Mouse (Mus musculus) limb, embryonic 10.5 days (tissue): ENCODE data around the gene Hecw2. TPM values are rescaled to one million over a fixed set of nuclear protein-coding genes. Genes with fewer than 3 reads are reported as not detected.
A peak's percentile ranks its signal among the peaks of the same experiment; 100 is the strongest.

Experiments
- DNase-seq: peaks from one replicate; pipeline ENCODE4 v3.0.0-alpha.2; 2017; ENCODE audit warnings: low spot score
- H3K27ac ChIP-seq: fragments of 300-500 bp; sonication (generic); 2 replicates; pipeline ENCODE4 v1.5.1; 2016; ENCODE audit warnings: mild to moderate bottlenecking
- H3K27me3 ChIP-seq: fragments of 300-500 bp; sonication (generic); 2 replicates; pipeline ENCODE4 v1.6.1; 2016; ENCODE audit warnings: low read depth, mild to moderate bottlenecking; ENCODE audit not compliant: poor library complexity, severe bottlenecking
- H3K36me3 ChIP-seq: fragments of 300-500 bp; sonication (generic); 2 replicates; pipeline ENCODE4 v1.6.1; 2016; ENCODE audit warnings: mild to moderate bottlenecking, moderate library complexity
- H3K4me1 ChIP-seq: fragments of 300-500 bp; sonication (generic); 2 replicates; pipeline ENCODE4 v1.6.1; 2016
- H3K4me3 ChIP-seq: fragments of 300-500 bp; sonication (generic); 2 replicates; pipeline ENCODE4 v1.5.1; 2016; ENCODE audit warnings: mild to moderate bottlenecking, moderate library complexity
- H3K9me3 ChIP-seq: fragments of 300-500 bp; sonication (generic); replicated peaks from 2 replicates; pipeline ENCODE4 v1.6.1; 2016; ENCODE audit warnings: mild to moderate bottlenecking
- WGBS: fragments of 180-500 bp; shearing (Covaris S2); methylation state at CpG from one replicate; pipeline ENCODE4 v1.1.7; 2016; 5-methylcytosine and 5-hydroxymethylcytosine counted together
- polyA plus RNA-seq: library from polyadenylated mRNA; unstranded; fragments of >200 nt; fragmentation: Nextera tagmentation; extraction: Ambion mirVana; gene quantifications from 2 replicates; pipeline ENCODE4 v1.2.1, GENCODE M21; 2016

Hecw2 gene
- polyA plus RNA-seq, 1 experiment from 2014 or later: 2.5 TPM

DNA sequence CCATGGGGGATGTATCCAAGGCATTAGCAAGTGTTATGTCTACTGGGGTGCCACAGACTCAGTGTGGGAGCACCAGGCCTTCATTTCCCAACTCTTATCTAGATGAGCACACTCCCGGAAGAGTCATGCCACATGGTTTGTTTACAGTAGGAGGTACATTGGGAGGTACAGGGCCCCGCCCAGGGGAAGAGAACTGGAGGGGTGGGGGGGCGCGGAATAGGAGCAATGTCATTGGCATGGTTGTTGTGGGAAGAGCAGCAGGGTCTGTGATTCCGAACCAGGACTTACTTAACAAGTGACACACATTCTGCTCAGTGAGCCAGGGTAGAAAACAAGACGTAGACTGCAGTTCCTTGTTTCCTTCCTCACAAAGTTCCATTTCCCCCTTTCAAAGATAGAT, 344.1 kb downstream of the Hecw2 start:
- 87% methylated on average over 6 of the region's 6 CpGs for WGBS
- H3K9me3 ChIP-seq: no peaks in the 10 kb centered on the region
- H3K27ac ChIP-seq: no peak overlapping the region
- no peak for DNase-seq
- H3K4me3 ChIP-seq: no peak overlapping the region
- H3K4me1 ChIP-seq: no peaks in the 10 kb centered on the region
- no peaks in the 10 kb centered on the region for H3K27me3 ChIP-seq
- H3K36me3 ChIP-seq: no peaks in the 10 kb centered on the region

DNA sequence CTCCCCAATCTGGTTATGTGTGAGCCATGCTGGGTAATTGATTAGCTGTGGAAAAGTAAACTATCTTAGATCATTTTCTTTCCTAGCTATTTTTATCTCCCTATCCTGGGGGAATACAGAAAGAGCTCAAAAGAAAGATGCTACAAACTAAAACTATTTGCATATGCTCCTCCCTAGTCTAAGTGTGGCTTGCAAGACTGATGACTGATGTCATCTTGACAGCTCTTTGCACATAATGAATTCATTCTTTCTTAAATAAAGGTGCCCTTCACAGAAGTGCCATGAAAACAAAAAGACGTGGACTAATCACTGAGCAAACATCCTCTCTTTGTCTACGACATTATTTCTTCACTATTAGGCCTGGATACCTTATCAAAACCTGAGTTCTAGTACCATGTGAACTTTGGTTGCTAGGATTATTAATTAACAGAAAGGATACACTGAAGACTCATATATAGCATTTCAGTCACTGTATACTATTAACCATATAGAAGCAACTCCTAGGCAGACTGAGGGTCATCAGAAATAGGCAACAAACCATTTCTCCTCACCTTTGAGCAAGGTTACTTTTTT, 348.2 kb downstream of the Hecw2 start:
- WGBS: 81% methylated on average over 2 of the region's 2 CpGs

GRCm38 (mm10) chr1:53845854-53846253, 349.1 kb downstream of the Hecw2 start:
- no peaks in the 10 kb centered on the region for H3K4me1 ChIP-seq
- no peak overlapping the region for H3K4me3 ChIP-seq
- no peaks in the 10 kb centered on the region for H3K36me3 ChIP-seq
- DNase-seq: no peak
- no peaks in the 10 kb centered on the region for H3K27me3 ChIP-seq
- 90% methylated on average over 8 of the region's 8 CpGs for WGBS
- no peaks in the 10 kb centered on the region for H3K9me3 ChIP-seq
- no peak overlapping the region for H3K27ac ChIP-seq

More for the DNA sequence above, 348.2 kb downstream of the Hecw2 start:
- no peaks in the 10 kb centered on the region for H3K27me3 ChIP-seq
- H3K9me3 ChIP-seq: no peaks in the 10 kb centered on the region
- H3K4me1 ChIP-seq: no peaks in the 10 kb centered on the region
- no peaks in the 10 kb centered on the region for H3K36me3 ChIP-seq
- H3K4me3 ChIP-seq: no peak overlapping the region
- H3K27ac ChIP-seq: no peak overlapping the region
- DNase-seq: no peak

DNA sequence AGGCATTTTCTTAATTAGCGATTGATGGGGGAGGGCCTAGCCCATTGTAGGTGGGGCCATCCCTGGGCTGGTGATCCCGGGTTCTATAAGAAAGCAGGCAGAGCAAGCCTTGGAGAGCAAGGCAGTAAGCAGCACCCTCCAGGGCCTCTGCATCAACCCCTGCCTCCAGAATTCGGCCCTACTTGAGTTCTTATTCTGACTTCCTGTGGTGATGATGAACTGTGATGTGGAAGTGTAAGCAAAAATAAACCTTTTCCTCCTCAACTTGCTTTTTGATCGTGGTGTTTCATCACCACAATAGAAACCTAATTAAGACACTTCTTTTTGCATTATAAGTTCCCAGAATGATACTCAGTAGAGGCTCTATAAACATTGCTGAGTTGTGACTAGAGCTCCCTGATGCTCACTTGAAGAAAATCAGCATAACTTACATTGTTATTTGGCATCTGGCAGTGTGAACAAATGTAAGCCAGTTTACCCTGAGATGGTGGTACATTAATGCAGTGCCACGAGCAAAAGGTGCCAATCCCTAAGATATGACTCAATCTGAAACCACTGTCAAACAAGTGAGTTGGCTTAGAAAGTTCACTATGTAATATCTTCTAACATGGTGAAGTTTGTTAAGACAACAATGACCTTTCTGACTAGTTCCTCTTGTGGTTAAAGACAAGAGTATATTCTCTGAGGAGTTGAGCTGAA, 349.9 kb downstream of the Hecw2 start:
- DNase-seq: no peak
- H3K36me3 ChIP-seq: no peaks in the 10 kb centered on the region
- H3K27me3 ChIP-seq: no peaks in the 10 kb centered on the region
- WGBS: 79% methylated on average over 5 of the region's 5 CpGs
- H3K4me1 ChIP-seq: no peaks in the 10 kb centered on the region
- no peaks in the 10 kb centered on the region for H3K9me3 ChIP-seq
- no peak overlapping the region for H3K27ac ChIP-seq
- H3K4me3 ChIP-seq: no peak overlapping the region

DNA sequence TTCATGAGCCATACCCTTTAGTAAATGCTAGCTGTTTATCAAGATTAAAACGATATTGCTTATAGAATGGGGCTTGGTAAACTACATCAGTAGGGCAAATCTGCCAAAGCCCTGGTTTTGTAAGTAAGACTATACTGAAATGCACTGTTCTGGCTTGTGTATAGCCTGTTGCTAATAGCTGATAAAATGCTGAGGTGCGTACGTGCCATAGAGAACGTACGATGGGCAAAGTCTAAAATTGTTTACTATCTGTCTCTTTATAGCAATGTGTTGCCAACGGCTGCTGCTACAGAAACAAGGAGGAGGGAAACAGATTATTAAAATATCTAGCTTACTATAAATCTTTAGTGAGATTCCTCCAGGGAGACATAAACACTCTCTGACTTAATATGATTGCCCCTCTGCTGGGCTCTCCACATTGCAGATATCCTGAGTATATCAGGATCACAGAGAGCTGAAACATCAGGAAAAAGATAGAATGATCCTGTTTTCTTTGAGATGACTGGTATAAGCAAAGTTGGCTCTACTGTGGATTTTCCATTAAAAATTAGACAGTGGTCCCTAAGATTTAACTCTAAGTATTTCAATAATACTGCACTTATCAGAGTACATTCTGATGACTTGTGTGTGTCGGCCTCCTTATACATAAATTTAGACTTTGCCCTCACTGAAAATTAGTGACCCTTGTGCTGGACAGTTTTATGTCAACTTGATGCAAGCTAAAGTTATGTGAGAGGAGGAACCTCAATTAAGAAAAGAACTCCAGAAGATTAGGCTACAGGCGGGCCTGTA, 350.6 kb downstream of the Hecw2 start:
- Histone ChIP-seq H3K27me3 (no peaks in the 10 kb centered on the region), H3K4me1 (0 out of 2 replicates have a peak, but pooled peaks cover 3% of the 10 kb centered on the region), H3K4me3 (no peak overlapping the region), H3K36me3 (no peaks in the 10 kb centered on the region), H3K27ac (no peak overlapping the region), H3K9me3 (no peaks in the 10 kb centered on the region)
- no peak for DNase-seq
- 91% methylated on average over 8 of the region's 8 CpGs for WGBS

DNA sequence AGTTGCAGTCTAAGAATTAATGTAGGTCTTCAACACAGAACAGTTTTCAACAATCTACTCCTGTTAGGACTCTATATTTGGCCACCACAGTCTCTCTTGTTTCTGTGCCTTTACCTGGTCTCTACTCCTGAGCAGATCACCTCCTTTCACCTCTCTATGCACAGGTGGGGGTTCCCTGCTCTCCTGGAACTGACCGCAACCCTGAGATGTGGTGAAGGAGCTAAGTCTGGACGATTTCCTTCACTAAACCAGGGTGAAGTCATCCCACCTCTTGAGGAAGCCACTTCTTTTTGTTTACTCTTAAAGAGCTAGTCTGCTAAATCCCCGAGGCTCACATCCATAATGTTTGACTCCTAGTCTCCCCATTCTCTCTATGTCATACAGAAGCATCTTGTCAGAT, 351.9 kb downstream of the Hecw2 start:
- Histone ChIP-seq H3K4me3 (no peak overlapping the region), H3K27me3 (no peaks in the 10 kb centered on the region), H3K9me3 (no peaks in the 10 kb centered on the region), H3K4me1 (0 out of 2 replicates have a peak, but pooled peaks cover 3% of the 10 kb centered on the region), H3K36me3 (no peaks in the 10 kb centered on the region), H3K27ac (no peak overlapping the region)
- WGBS: 78% methylated on average over 3 of the region's 3 CpGs
- DNase-seq: no peak

GRCm38 (mm10) chr1:53841080-53841479, 353.9 kb downstream of the Hecw2 start:
- H3K27me3 ChIP-seq: no peaks in the 10 kb centered on the region
- 0 out of 2 replicates have a peak, but pooled peaks cover 3% of the 10 kb centered on the region for H3K4me1 ChIP-seq
- 81% methylated on average over 4 of the region's 4 CpGs for WGBS
- no peak for DNase-seq
- H3K9me3 ChIP-seq: no peaks in the 10 kb centered on the region
- no peaks in the 10 kb centered on the region for H3K36me3 ChIP-seq
- H3K4me3 ChIP-seq: no peak overlapping the region
- H3K27ac ChIP-seq: no peak overlapping the region

GRCm38 (mm10) chr1:53839392-53839791, 355.6 kb downstream of the Hecw2 start:
- Histone ChIP-seq H3K4me1 (0 out of 2 replicates have a peak, but pooled peaks cover 3% of the 10 kb centered on the region), H3K36me3 (no peaks in the 10 kb centered on the region), H3K27me3 (no peaks in the 10 kb centered on the region), H3K4me3 (no peak overlapping the region), H3K9me3 (no peaks in the 10 kb centered on the region), H3K27ac (no peak overlapping the region)
- WGBS: 74% methylated on average over 2 of the region's 2 CpGs
- no peak for DNase-seq

DNA sequence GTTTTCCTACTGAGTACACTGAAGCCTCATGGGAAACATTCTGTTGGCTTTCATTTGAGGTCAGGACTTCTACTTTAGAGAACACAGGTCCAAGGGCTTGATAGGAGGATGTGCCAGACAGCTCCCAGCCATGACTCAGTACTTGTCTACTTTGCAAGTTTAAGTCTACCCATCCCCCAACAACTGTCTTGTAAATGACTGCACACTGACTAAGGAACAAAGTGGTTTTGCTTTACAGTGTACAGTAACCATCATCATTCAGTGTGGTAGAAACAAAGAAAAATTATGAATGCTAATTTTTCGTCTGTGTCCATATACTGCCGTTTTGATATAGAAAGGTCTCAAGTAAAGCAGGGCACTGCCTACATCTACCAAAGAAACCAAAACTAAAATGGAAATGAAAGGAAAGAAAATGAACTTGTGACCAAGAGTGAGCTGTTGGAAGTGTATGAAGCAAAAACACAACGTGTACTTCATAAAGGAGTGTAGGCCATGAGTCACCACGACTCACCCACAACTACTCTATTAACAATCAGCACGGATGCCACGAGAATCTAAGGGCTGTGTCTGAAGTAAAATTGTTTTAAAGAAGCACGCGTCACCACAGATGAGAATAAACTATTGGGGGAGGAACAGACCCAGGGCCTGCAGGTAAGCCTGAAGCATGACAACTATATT, 356.6 kb downstream of the Hecw2 start:
- 93% methylated on average over 8 of the region's 8 CpGs for WGBS
- Histone ChIP-seq H3K4me1 (0 out of 2 replicates have a peak, but pooled peaks cover 3% of the 10 kb centered on the region), H3K4me3 (no peak overlapping the region), H3K27me3 (no peaks in the 10 kb centered on the region), H3K36me3 (no peaks in the 10 kb centered on the region), H3K9me3 (no peaks in the 10 kb centered on the region), H3K27ac (no peak overlapping the region)
- no peak for DNase-seq

DNA sequence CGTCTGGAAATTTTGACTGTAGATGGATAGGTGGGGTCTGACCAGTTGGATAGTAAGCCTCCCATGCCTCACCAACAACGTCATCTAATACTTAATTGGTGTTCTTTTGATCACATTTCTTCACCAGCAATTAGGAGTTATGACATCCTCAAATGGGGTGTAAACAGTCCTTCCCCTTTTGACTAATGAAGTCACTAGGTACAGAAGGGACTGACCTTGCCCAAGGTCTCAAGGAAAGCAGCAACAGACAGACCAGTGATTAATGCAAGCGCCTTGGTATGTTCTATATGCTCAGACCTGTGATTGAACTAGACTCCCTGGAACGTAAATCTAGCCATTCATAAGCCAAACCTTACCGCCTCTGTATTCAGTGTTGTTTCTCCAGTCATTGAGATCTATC, 364.7 kb downstream of the Hecw2 start:
- WGBS: 88% methylated on average over 5 of the region's 5 CpGs
- H3K4me3 ChIP-seq: no peak overlapping the region
- H3K9me3 ChIP-seq: no peaks in the 10 kb centered on the region
- no peaks in the 10 kb centered on the region for H3K36me3 ChIP-seq
- DNase-seq: no peak
- H3K27ac ChIP-seq: no peak overlapping the region
- no peaks in the 10 kb centered on the region for H3K27me3 ChIP-seq
- H3K4me1 ChIP-seq: no peaks in the 10 kb centered on the region

- WGBS: 79% methylated on average over 9 of the region's 9 CpGs
- no peaks in the 10 kb centered on the region for H3K27me3 ChIP-seq
- no peak overlapping the region for H3K27ac ChIP-seq
- no peak overlapping the region for H3K4me3 ChIP-seq
- no peaks in the 10 kb centered on the region for H3K36me3 ChIP-seq
- no peak for DNase-seq
- peaks cover 3% of the 10 kb centered on the region for H3K4me1 ChIP-seq
- no peaks in the 10 kb centered on the region for H3K9me3 ChIP-seq
Observed at GRCm38 (mm10) chr1:53829089-53829488, 365.9 kb downstream of the Hecw2 start.

DNA sequence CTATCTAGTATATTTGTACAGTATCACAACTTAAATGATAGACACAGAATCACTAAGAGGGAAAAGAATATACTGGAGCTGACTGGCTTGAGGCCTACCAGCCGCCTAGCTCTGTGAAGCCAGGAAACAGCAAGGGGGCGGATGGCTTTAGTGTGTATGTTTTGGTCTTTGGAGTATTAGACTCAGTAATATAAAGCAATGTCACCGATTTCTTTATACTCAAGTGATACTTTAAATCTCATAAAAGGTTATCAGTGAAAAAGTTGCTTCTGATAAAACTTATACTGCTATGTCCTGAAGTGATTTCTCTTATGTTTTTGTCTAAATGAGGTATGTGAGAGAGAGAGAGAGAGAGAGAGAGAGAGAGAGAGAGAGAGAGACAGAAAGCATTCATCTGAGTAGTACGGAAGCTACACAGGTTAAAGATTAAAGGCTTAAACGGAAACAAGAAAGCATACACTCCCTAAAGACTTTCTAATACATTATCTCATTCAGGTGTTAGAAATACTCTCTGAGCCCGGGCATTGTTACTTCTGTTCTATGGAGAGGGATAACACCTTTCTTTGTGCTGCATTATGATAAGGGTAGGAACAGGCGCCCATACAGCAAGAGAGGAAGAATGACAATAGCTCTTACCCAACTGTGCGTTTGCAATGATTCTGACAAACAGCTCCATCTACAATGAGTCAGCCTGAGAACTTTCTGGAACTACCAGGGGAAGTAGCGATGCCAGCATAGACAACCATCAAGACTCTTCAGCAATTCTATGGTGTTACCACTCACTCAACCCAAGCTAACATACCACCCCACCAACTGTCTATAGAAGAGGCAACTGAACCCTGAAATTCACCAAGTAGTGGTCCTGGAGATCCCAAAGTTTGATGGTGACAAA, 370.3 kb downstream of the Hecw2 start:
- DNase-seq: no peak
- no peaks in the 10 kb centered on the region for H3K27me3 ChIP-seq
- H3K4me1 ChIP-seq: peaks cover 13% of the 10 kb centered on the region
- H3K36me3 ChIP-seq: no peaks in the 10 kb centered on the region
- 89% methylated on average over 9 of the region's 9 CpGs for WGBS
- no peaks in the 10 kb centered on the region for H3K9me3 ChIP-seq
- H3K27ac ChIP-seq: peak overlapping the region; percentile 75; the same call in 1 of the 2 replicates
- no peak overlapping the region for H3K4me3 ChIP-seq
